Mouse (Mus musculus): ENCODE measurements at regions not wholly inside any gene's neighbourhood (a gene's known extent, or its start where the extent isn't known, plus 50 kb on each side); places are given as distances from the start of the nearest gene placed in this dataset.

- H3K4me1 ChIP-seq (replicated peaks; ENCODE audit: control insufficient read depth, insufficient read depth, low read length): no peaks in the 10 kb centered on the region
- H3K27ac ChIP-seq (ENCODE audit: low read depth, low read length): no peak overlapping the region
- H3K36me3 ChIP-seq (ENCODE audit: control insufficient read depth, insufficient read depth): no peaks in the 10 kb centered on the region
- no peak overlapping the region for H3K4me2 ChIP-seq (replicated peaks; ENCODE audit: low read depth)
- no peak overlapping the region for H3K4me3 ChIP-seq (ENCODE audit: low read depth, low read length)
- H3K27me3 ChIP-seq (replicated peaks; ENCODE audit: control insufficient read depth, insufficient read depth, low read length): no peaks in the 10 kb centered on the region
- no peak overlapping the region for H3K9ac ChIP-seq (ENCODE audit: low read depth, low read length)
- no peak for TF ChIP-seq CTCF (IDR thresholded peaks at IDR 0.05; ENCODE audit: low read depth)
- no peak for ATAC-seq
- H3K9me3 ChIP-seq (ENCODE audit: control insufficient read depth): no peaks in the 10 kb centered on the region
- WGBS: 68% methylated on average over 1 of the region's 1 CpGs
Observed at GRCm38 (mm10) chr3:125155319-125155718, 248.6 kb upstream of the Ndst4 start.

GRCm38 (mm10) chr3:125159763-125160162 is 244.1 kb upstream of the Ndst4 start:
- H3K4me3 ChIP-seq (ENCODE audit: low read depth, low read length): no peak overlapping the region
- no peak for TF ChIP-seq CTCF (IDR thresholded peaks at IDR 0.05; ENCODE audit: low read depth)

DNA sequence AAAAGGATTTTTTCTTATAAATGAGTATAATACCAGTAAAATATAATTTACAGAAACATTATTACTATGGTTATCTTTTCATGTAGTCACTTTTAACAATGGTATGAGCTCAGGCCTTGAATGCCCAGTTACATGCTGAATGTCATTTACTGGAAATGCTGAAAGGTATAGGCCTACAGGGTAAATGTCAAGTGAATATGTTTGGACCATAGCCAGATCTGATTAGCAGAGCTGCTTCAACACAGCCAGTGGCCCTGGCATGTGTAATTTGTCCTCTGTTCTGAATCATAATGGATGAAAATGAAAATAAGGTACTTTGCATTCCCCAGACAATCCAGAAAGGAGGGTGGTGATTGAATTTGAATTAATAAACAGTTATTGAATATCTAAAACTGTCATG is 213.3 kb upstream of the Ndst4 start:
- no peak for TF ChIP-seq CTCF (IDR thresholded peaks at IDR 0.05; ENCODE audit: low read depth)
- Histone ChIP-seq H3K27ac (ENCODE audit: low read depth, low read length) (no peak overlapping the region), H3K27me3 (replicated peaks; ENCODE audit: control insufficient read depth, insufficient read depth, low read length) (no peaks in the 10 kb centered on the region), H3K4me2 (replicated peaks; ENCODE audit: low read depth) (no peak overlapping the region), H3K4me1 (replicated peaks; ENCODE audit: control insufficient read depth, insufficient read depth, low read length) (no peaks in the 10 kb centered on the region), H3K36me3 (ENCODE audit: control insufficient read depth, insufficient read depth) (no peaks in the 10 kb centered on the region), H3K9ac (ENCODE audit: low read depth, low read length) (no peak overlapping the region), H3K9me3 (ENCODE audit: control insufficient read depth) (no peaks in the 10 kb centered on the region), H3K4me3 (ENCODE audit: low read depth, low read length) (no peak overlapping the region)
- no peak for ATAC-seq

More at GRCm38 (mm10) chr3:125159763-125160162, 244.1 kb upstream of the Ndst4 start:
- H3K9me3 ChIP-seq (ENCODE audit: control insufficient read depth): no peaks in the 10 kb centered on the region
- no peak overlapping the region for H3K9ac ChIP-seq (ENCODE audit: low read depth, low read length)
- no peak overlapping the region for H3K27ac ChIP-seq (ENCODE audit: low read depth, low read length)
- H3K36me3 ChIP-seq (ENCODE audit: control insufficient read depth, insufficient read depth): no peaks in the 10 kb centered on the region
- no peaks in the 10 kb centered on the region for H3K4me1 ChIP-seq (replicated peaks; ENCODE audit: control insufficient read depth, insufficient read depth, low read length)
- H3K27me3 ChIP-seq (replicated peaks; ENCODE audit: control insufficient read depth, insufficient read depth, low read length): no peaks in the 10 kb centered on the region
- no peak for ATAC-seq
- 76% methylated on average over 5 of the region's 5 CpGs for WGBS
- no peak overlapping the region for H3K4me2 ChIP-seq (replicated peaks; ENCODE audit: low read depth)

- no peak overlapping the region for H3K27ac ChIP-seq (ENCODE audit: low read depth, low read length)
- no peaks in the 10 kb centered on the region for H3K27me3 ChIP-seq (replicated peaks; ENCODE audit: control insufficient read depth, insufficient read depth, low read length)
- H3K4me1 ChIP-seq (replicated peaks; ENCODE audit: control insufficient read depth, insufficient read depth, low read length): no peaks in the 10 kb centered on the region
- no peak overlapping the region for H3K4me3 ChIP-seq (ENCODE audit: low read depth, low read length)
- H3K4me2 ChIP-seq (replicated peaks; ENCODE audit: low read depth): no peak overlapping the region
- no peak for TF ChIP-seq CTCF (IDR thresholded peaks at IDR 0.05; ENCODE audit: low read depth)
- H3K9ac ChIP-seq (ENCODE audit: low read depth, low read length): no peak overlapping the region
- no peaks in the 10 kb centered on the region for H3K9me3 ChIP-seq (ENCODE audit: control insufficient read depth)
- WGBS: 90% methylated on average over 2 of the region's 2 CpGs
- ATAC-seq: no peak
- H3K36me3 ChIP-seq (ENCODE audit: control insufficient read depth, insufficient read depth): no peaks in the 10 kb centered on the region
Observed at GRCm38 (mm10) chr3:125220913-125221312, 183.0 kb upstream of the Ndst4 start.

DNA sequence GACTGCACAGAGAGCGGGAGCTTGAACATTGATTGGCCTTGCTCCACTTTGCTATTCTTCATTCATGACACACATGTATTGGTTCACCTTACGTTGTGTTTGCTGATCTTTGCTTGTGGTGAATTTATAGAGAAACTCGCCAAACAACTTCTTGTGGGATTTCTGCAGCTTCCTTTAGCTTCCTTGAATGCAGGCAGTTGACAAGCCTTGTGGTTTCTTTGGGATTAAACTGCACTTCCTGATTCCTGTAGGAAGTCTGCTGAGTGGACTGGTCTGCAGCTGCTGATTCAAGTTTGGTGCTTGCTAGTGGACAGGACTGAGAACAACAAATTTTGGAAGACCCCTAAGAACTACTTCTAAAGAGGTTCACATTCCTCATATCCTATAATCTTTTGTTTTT is 152.8 kb upstream of the Ndst4 start:
- H3K4me2 ChIP-seq (replicated peaks; ENCODE audit: low read depth): no peak overlapping the region
- no peak overlapping the region for H3K9ac ChIP-seq (ENCODE audit: low read depth, low read length)
- no peak for TF ChIP-seq CTCF (IDR thresholded peaks at IDR 0.05; ENCODE audit: low read depth)
- H3K4me3 ChIP-seq (ENCODE audit: low read depth, low read length): no peak overlapping the region
- no peak for ATAC-seq
- no peaks in the 10 kb centered on the region for H3K27me3 ChIP-seq (replicated peaks; ENCODE audit: control insufficient read depth, insufficient read depth, low read length)
- no peaks in the 10 kb centered on the region for H3K9me3 ChIP-seq (ENCODE audit: control insufficient read depth)
- no peaks in the 10 kb centered on the region for H3K4me1 ChIP-seq (replicated peaks; ENCODE audit: control insufficient read depth, insufficient read depth, low read length)
- no peak overlapping the region for H3K27ac ChIP-seq (ENCODE audit: low read depth, low read length)
- WGBS: 75% methylated on average over 3 of the region's 3 CpGs
- H3K36me3 ChIP-seq (ENCODE audit: control insufficient read depth, insufficient read depth): no peaks in the 10 kb centered on the region

DNA sequence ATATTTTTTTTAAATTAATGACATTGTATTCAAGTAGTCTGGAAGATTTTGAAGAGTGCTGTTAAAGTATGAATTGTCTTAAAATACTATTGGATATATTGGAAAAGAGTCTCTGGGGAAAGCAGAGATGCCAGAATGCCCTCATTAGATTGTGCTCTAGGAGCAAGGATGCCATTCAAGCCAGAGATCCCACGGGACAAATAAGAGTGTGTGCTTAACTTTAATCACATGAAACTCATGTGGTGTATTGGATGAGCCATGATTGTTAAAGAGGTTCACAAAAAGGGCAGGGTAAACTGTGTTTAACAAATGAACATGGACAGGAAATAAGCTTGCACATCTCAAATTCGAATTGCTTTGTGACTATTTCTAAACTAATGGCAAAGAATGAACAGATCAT is 143.0 kb upstream of the Ndst4 start:
- no peak overlapping the region for H3K4me3 ChIP-seq (ENCODE audit: low read depth, low read length)
- H3K9ac ChIP-seq (ENCODE audit: low read depth, low read length): no peak overlapping the region
- ATAC-seq: no peak
- 54% methylated on average over 2 of the region's 2 CpGs for WGBS
- H3K27me3 ChIP-seq (replicated peaks; ENCODE audit: control insufficient read depth, insufficient read depth, low read length): no peaks in the 10 kb centered on the region
- no peak for TF ChIP-seq CTCF (IDR thresholded peaks at IDR 0.05; ENCODE audit: low read depth)
- H3K36me3 ChIP-seq (ENCODE audit: control insufficient read depth, insufficient read depth): no peaks in the 10 kb centered on the region
- no peak overlapping the region for H3K27ac ChIP-seq (ENCODE audit: low read depth, low read length)
- H3K9me3 ChIP-seq (ENCODE audit: control insufficient read depth): no peaks in the 10 kb centered on the region
- H3K4me1 ChIP-seq (replicated peaks; ENCODE audit: control insufficient read depth, insufficient read depth, low read length): no peaks in the 10 kb centered on the region
- H3K4me2 ChIP-seq (replicated peaks; ENCODE audit: low read depth): no peak overlapping the region

- no peak overlapping the region for H3K27ac ChIP-seq (ENCODE audit: low read depth, low read length)
- 31% methylated on average over 5 of the region's 5 CpGs for WGBS
- H3K4me1 ChIP-seq (replicated peaks; ENCODE audit: control insufficient read depth, insufficient read depth, low read length): no peaks in the 10 kb centered on the region
- no peaks in the 10 kb centered on the region for H3K27me3 ChIP-seq (replicated peaks; ENCODE audit: control insufficient read depth, insufficient read depth, low read length)
- TF ChIP-seq CTCF (IDR thresholded peaks at IDR 0.05; ENCODE audit: low read depth): no peak
- H3K9ac ChIP-seq (ENCODE audit: low read depth, low read length): no peak overlapping the region
- H3K4me3 ChIP-seq (ENCODE audit: low read depth, low read length): no peak overlapping the region
- peak; percentile 69 for ATAC-seq
- no peaks in the 10 kb centered on the region for H3K36me3 ChIP-seq (ENCODE audit: control insufficient read depth, insufficient read depth)
- H3K9me3 ChIP-seq (ENCODE audit: control insufficient read depth): no peaks in the 10 kb centered on the region
- H3K4me2 ChIP-seq (replicated peaks; ENCODE audit: low read depth): no peak overlapping the region; the same call in 1 of the 2 replicates
Observed at GRCm38 (mm10) chr3:125270695-125271094, 133.2 kb upstream of the Ndst4 start.

Data from intestine, postnatal 0 days (tissue).